Mouse (Mus musculus) midbrain, embryonic 15.5 days (tissue): ENCODE results near the gene 2310030G06Rik. TPM values are rescaled to one million over a fixed set of nuclear protein-coding genes. Genes with fewer than 3 reads are reported as not detected.

Experiments used
- ATAC-seq: fragments of 200-750 bp; cut with Nextera tagmentation; replicated peaks from 2 replicates; pipeline ENCODE4 v1.8.0; 2017; ENCODE audit warnings: moderate TSS enrichment
- H3K27ac ChIP-seq: fragments of 300-500 bp; sonication (generic); 2 replicates; pipeline ENCODE4 v1.5.1; 2015; ENCODE audit warnings: mild to moderate bottlenecking, inconsistent platforms
- H3K27me3 ChIP-seq: fragments of 300-500 bp; sonication (generic); replicated peaks from 2 replicates; pipeline ENCODE4 v1.6.1; 2015; ENCODE audit warnings: inconsistent platforms
- H3K36me3 ChIP-seq: fragments of 300-500 bp; sonication (generic); replicated peaks from 2 replicates; pipeline ENCODE4 v1.6.1; 2015; ENCODE audit warnings: inconsistent platforms
- H3K4me1 ChIP-seq: fragments of 300-500 bp; sonication (generic); 2 replicates; pipeline ENCODE4 v1.6.1; 2015; ENCODE audit warnings: inconsistent platforms
- H3K4me2 ChIP-seq: fragments of 300-500 bp; sonication (generic); 2 replicates; pipeline ENCODE4 v1.6.1; 2015; ENCODE audit warnings: inconsistent platforms, mild to moderate bottlenecking, moderate library complexity
- H3K4me3 ChIP-seq: fragments of 300-500 bp; sonication (generic); 2 replicates; pipeline ENCODE4 v1.5.1; 2015; ENCODE audit warnings: mild to moderate bottlenecking, inconsistent platforms
- H3K9ac ChIP-seq: fragments of 300-500 bp; sonication (generic); 2 replicates; pipeline ENCODE4 v1.6.1; 2015; ENCODE audit warnings: mild to moderate bottlenecking, inconsistent platforms
- H3K9me3 ChIP-seq: fragments of 300-500 bp; sonication (generic); 2 replicates; pipeline ENCODE4 v1.6.1; 2016; ENCODE audit warnings: inconsistent platforms
- WGBS: fragments of 180-500 bp; shearing (Covaris S2); methylation state at CpG from one replicate; pipeline ENCODE4 v1.1.7; 2015; ENCODE audit warnings: mixed read lengths; 5-methylcytosine and 5-hydroxymethylcytosine counted together
- polyA plus RNA-seq: library from polyadenylated mRNA; unstranded; fragments of >200 nt; fragmentation: Nextera tagmentation; extraction: Ambion mirVana; gene quantifications from 2 replicates; pipeline ENCODE4 v1.2.1, GENCODE M21; 2015

2310030G06Rik gene
- polyA plus RNA-seq, 1 experiment from 2014 or later, result 2.3 TPM

- H3K4me3 ChIP-seq, result no peak overlapping the region
- H3K4me1 ChIP-seq, result peaks cover under 1% of the 10 kb centered on the region
- H3K27me3 ChIP-seq, result no peaks in the 10 kb centered on the region; the same call in 1 of the 2 replicates
- no peaks in the 10 kb centered on the region for H3K9me3 ChIP-seq
- no peak for ATAC-seq
- no peaks in the 10 kb centered on the region for H3K36me3 ChIP-seq
- no peak overlapping the region for H3K9ac ChIP-seq
- 69% methylated on average over 6 of the region's 6 CpGs for WGBS
- H3K4me2 ChIP-seq, result no peak overlapping the region
- no peak overlapping the region for H3K27ac ChIP-seq
These were observed 15.3 kb upstream of the 2310030G06Rik start for GRCm38 (mm10) chr9:50761520-50762243.

- 51% methylated on average over 5 of the region's 5 CpGs for WGBS
- Histone ChIP-seq H3K9me3 (no peaks in the 10 kb centered on the region), H3K9ac (no peak overlapping the region), H3K4me2 (no peak overlapping the region), H3K4me3 (no peak overlapping the region), H3K4me1 (no peaks in the 10 kb centered on the region), H3K36me3 (no peaks in the 10 kb centered on the region), H3K27me3 (no peaks in the 10 kb centered on the region; the same call in 1 of the 2 replicates), H3K27ac (no peak overlapping the region)
- no peak for ATAC-seq
These were observed 10.4 kb upstream of the 2310030G06Rik start for GRCm38 (mm10) chr9:50756711-50757110.

DNA sequence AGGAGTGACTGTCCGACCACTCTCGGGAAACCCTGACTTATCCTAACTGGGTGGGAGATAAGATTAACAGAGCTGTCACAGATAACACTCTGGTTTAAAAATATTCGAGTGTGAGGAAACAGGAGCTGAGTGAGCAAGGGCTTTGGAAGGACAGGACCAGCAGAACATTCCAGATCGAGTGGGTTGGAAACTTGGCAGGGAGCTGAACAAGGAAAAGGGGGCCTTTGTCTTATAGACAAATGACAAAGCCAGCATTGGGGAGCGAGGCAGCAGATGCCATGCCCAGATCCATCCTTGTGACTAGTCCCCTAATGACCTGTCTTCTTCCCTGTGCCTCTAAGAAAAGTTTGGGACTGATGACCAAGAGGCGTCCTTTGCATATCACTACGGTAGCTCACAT, 7.6 kb upstream of the 2310030G06Rik start:
- no peak overlapping the region for H3K4me2 ChIP-seq
- H3K9me3 ChIP-seq, result no peaks in the 10 kb centered on the region
- no peaks in the 10 kb centered on the region for H3K27me3 ChIP-seq
- no peak overlapping the region for H3K27ac ChIP-seq
- no peaks in the 10 kb centered on the region for H3K36me3 ChIP-seq
- no peaks in the 10 kb centered on the region for H3K4me1 ChIP-seq
- no peak overlapping the region for H3K4me3 ChIP-seq
- WGBS, result 78% methylated on average over 7 of the region's 7 CpGs
- no peak overlapping the region for H3K9ac ChIP-seq
- no peak for ATAC-seq

- Histone ChIP-seq H3K4me2 (no peak overlapping the region), H3K9me3 (no peaks in the 10 kb centered on the region), H3K4me1 (no peaks in the 10 kb centered on the region), H3K9ac (no peak overlapping the region), H3K27me3 (no peaks in the 10 kb centered on the region), H3K36me3 (no peaks in the 10 kb centered on the region), H3K4me3 (no peak overlapping the region), H3K27ac (no peak overlapping the region)
- 70% methylated on average over 17 of the region's 17 CpGs for WGBS
- no peak for ATAC-seq
These were observed 6.7 kb upstream of the 2310030G06Rik start for GRCm38 (mm10) chr9:50752784-50753615.

- no peaks in the 10 kb centered on the region for H3K36me3 ChIP-seq
- no peak for ATAC-seq
- H3K27ac ChIP-seq, result no peak within 1 kb of the TSS
- 75% methylated on average over 14 of the region's 14 CpGs for WGBS
- H3K27me3 ChIP-seq, result no peaks in the 10 kb centered on the region; the same call in 1 of the 2 replicates
- H3K4me3 ChIP-seq, result no peak within 1 kb of the TSS
- no peak within 1 kb of the TSS for H3K4me2 ChIP-seq
- H3K9me3 ChIP-seq, result no peaks in the 10 kb centered on the region
- H3K9ac ChIP-seq, result no peak within 1 kb of the TSS
- no peaks in the 10 kb centered on the region for H3K4me1 ChIP-seq
These were observed 5.8 kb upstream of the 2310030G06Rik start, which contains the start of gene Hspb2 for GRCm38 (mm10) chr9:50752054-50752602. Gene Hspb2 (minus strand): TSS chr9:50752354.

DNA sequence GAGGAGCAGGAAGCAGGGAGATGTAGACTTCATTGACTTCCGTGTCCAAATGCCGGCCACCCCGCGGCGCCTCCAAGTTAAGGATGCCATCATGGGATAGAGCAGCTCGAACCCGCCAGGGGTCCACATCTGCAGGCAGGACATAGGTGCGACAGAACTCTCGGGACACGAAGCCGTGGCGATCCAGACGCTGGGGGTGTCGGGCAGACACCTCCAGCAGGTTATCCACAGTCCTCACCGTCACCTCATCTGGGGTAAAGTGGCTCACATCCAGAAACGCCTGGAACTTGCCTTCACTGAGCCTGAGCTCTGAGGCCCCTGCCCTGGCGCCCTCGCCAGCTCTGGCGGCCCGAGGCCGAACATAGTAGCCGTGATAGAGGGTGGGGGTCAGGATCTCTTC, 5.0 kb upstream of the 2310030G06Rik start, which contains the start of gene Cryab:
Gene Cryab (plus strand): TSS at position 3 of the 400 bp plus-strand sequence.
- H3K4me1 ChIP-seq, result peaks cover 5% of the 10 kb centered on the region
- WGBS, result 72% methylated on average over 22 of the region's 22 CpGs
- H3K27ac ChIP-seq, result no peak within 1 kb of the TSS
- H3K27me3 ChIP-seq, result no peaks in the 10 kb centered on the region; the same call in 1 of the 2 replicates
- no peak within 1 kb of the TSS for H3K4me3 ChIP-seq
- H3K9me3 ChIP-seq, result no peaks in the 10 kb centered on the region
- no peak within 1 kb of the TSS for H3K9ac ChIP-seq
- no peak for ATAC-seq
- no peak within 1 kb of the TSS for H3K4me2 ChIP-seq
- no peaks in the 10 kb centered on the region for H3K36me3 ChIP-seq

- H3K4me2 ChIP-seq, result no peak overlapping the region
- H3K9me3 ChIP-seq, result no peaks in the 10 kb centered on the region
- WGBS, result 77% methylated on average over 6 of the region's 6 CpGs
- no peaks in the 10 kb centered on the region for H3K36me3 ChIP-seq
- peaks cover 9% of the 10 kb centered on the region for H3K4me1 ChIP-seq
- H3K27me3 ChIP-seq, result no peaks in the 10 kb centered on the region; the same call in 1 of the 2 replicates
- no peak overlapping the region for H3K27ac ChIP-seq
- ATAC-seq, result no peak
- H3K9ac ChIP-seq, result no peak overlapping the region
- H3K4me3 ChIP-seq, result no peak overlapping the region
These were observed 4.4 kb upstream of the 2310030G06Rik start for GRCm38 (mm10) chr9:50750706-50751105.

DNA sequence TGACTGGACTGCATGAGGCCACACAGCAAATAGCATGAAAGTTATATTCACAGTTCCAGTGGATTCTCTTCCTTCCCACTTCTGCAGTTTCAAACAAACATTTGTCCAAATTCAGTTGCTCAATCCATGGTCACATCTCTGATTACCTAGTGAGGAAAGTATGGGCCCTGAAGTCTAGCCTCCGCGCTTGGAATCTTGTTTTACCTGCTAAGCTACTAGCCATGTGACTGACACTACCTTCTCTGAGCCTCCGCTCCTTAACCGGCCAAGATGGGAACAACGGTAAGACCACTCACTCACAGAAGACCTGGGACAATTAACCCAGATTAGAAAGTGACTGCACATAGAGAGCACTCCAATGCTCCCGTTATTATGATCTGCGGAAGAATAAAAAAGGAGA, 530 bp downstream of the 2310030G06Rik start:
- 15% methylated on average over 7 of the region's 7 CpGs for WGBS
- H3K36me3 ChIP-seq, result no peaks in the 10 kb centered on the region

DNA sequence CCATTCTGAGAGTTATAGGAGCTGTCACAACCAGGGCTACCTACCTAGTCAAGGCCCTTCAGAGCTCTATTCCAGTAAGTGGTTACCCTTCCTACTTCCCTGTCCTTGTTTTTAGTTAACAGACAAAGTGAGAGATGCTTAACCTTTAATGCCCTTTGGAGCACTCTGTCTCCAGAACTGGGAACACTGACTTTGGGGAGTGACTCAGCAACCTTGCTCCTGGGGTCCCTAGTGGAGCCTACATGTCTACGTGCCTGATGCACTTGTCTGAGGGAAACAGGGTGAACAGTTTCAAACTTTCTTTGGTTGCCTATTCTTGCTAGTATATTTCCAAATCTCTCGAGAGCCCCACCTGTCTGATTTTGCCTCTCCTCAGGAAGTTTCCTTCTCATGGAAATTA, 3.6 kb downstream of the 2310030G06Rik start:
- H3K9me3 ChIP-seq, result no peaks in the 10 kb centered on the region
- WGBS, result 73% methylated on average over 2 of the region's 2 CpGs
- H3K27me3 ChIP-seq, result no peaks in the 10 kb centered on the region; the same call in 1 of the 2 replicates
- no peak overlapping the region for H3K4me3 ChIP-seq
- H3K27ac ChIP-seq, result no peak overlapping the region
- H3K4me2 ChIP-seq, result no peak overlapping the region
- ATAC-seq, result no peak
- no peaks in the 10 kb centered on the region for H3K36me3 ChIP-seq
- peaks cover 19% of the 10 kb centered on the region for H3K4me1 ChIP-seq
- H3K9ac ChIP-seq, result no peak overlapping the region

More for the DNA sequence above, 530 bp downstream of the 2310030G06Rik start:
- peak overlapping the region; percentile 55 for H3K4me2 ChIP-seq
- H3K4me1 ChIP-seq, result peaks cover 9% of the 10 kb centered on the region
- no peaks in the 10 kb centered on the region for H3K9me3 ChIP-seq
- no peak overlapping the region for H3K27ac ChIP-seq
- H3K9ac ChIP-seq, result 0 out of 2 replicates have a peak overlapping the region, but pooled peaks have one; percentile 16
- ATAC-seq, result no peak
- no peaks in the 10 kb centered on the region; the same call in 1 of the 2 replicates for H3K27me3 ChIP-seq
- peak overlapping the region; percentile 34 for H3K4me3 ChIP-seq

DNA sequence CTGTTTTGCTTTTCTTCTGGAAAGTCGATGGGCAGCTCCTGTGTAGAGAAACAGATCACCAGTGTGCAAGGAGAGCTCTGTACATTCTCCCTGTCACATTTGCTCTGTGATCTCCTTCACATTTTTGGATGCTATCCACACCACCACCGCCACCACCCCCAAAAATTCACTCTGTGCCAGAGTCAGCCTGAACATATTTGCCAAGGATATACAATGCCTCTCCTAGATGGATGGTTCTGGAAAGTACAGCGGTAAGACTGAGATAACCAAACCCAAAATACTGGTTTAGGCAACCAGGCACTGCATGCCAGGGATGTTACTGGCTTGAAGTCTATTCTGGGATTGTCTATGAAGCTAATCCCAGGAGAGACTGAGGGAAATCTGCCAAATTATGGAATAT, 4.1 kb downstream of the 2310030G06Rik start:
- Histone ChIP-seq H3K9me3 (no peaks in the 10 kb centered on the region), H3K9ac (no peak overlapping the region), H3K4me2 (no peak overlapping the region), H3K4me3 (no peak overlapping the region), H3K27me3 (no peaks in the 10 kb centered on the region; the same call in 1 of the 2 replicates), H3K27ac (no peak overlapping the region), H3K4me1 (peaks cover 19% of the 10 kb centered on the region), H3K36me3 (no peaks in the 10 kb centered on the region)
- no peak for ATAC-seq
- 88% methylated on average over 3 of the region's 3 CpGs for WGBS

- Histone ChIP-seq H3K9ac (no peak overlapping the region), H3K4me3 (no peak overlapping the region), H3K4me2 (no peak overlapping the region), H3K9me3 (no peaks in the 10 kb centered on the region), H3K4me1 (peaks cover 12% of the 10 kb centered on the region), H3K27ac (no peak overlapping the region), H3K36me3 (no peaks in the 10 kb centered on the region), H3K27me3 (no peaks in the 10 kb centered on the region; the same call in 1 of the 2 replicates)
- 92% methylated on average over 14 of the region's 14 CpGs for WGBS
- ATAC-seq, result no peak
These were observed 5.2 kb downstream of the 2310030G06Rik start for GRCm38 (mm10) chr9:50740867-50741784.
